40 mouse cellular contexts compared by ENCODE assay signal in genomic region chr10:24040120-24040869, GRCm38 (mm10). TPM values are rescaled to one million over a fixed set of nuclear protein-coding genes. Genes with fewer than 3 reads are reported as not detected.
DNase-seq lines count a peak whose midpoint lies in the region; ATAC-seq and TF ChIP-seq lines count a peak whose summit lies in the region.
"Had no signal": no experiment of that assay in that cellular context is flagged by ENCODE, and none has a peak within 500 bp of the region (broad histone marks: within the 10 kb centered on the region; RNA-seq: fewer than 3 reads in every experiment).

No protein-coding gene starts in this region.

- no peaks in the 10 kb centered on the region for H3K9me3 ChIP-seq in liver, embryonic 13.5 days (replicated peaks)
- H3K9me3 ChIP-seq: embryonic facial prominence, embryonic 13.5 days; forebrain, embryonic 12.5 days; hindbrain, embryonic 10.5 days; kidney, embryonic 15.5 days; lung, embryonic 15.5 days; neural tube, embryonic 13.5 days; stomach, embryonic 15.5 days had no signal

- no peaks in the 10 kb centered on the region for H3K36me3 ChIP-seq in liver, embryonic 13.5 days
- H3K36me3 ChIP-seq: embryonic facial prominence, embryonic 13.5 days; forebrain, embryonic 12.5 days; hindbrain, embryonic 10.5 days; kidney, embryonic 15.5 days; lung, embryonic 15.5 days; neural tube, embryonic 13.5 days; stomach, embryonic 15.5 days had no signal

- DNase-seq in ZHBTc4 (ENCODE audit: low read depth, low spot score), result peak; percentile 24
- DNase-seq in c-Kit-positive CD71-positive TER-119-positive erythroid progenitor cells, embryonic 14.5 days (ENCODE audit: low spot score), result peak; percentile 34
- peak; percentile 14 for DNase-seq in liver, embryonic 13.5 days
- no peak for DNase-seq in Muller cell, postnatal 12 days (ENCODE audit: inconsistent ontology term)
- DNase-seq in left cerebral cortex, adult 2 months (ENCODE audit: extremely low spot score in 1 of 2, low spot score in 2 of 2), result no peak
- no peak for DNase-seq in kidney, postnatal 10 days
- DNase-seq: adrenal gland, adult 8-10 months; B cell, adult 2 months; cerebellum, adult 11-12 months; cerebellum, adult 9-11 months; gastrocnemius, postnatal 10 days; heart, postnatal 14 days; kidney, adult 18-20 months; kidney, postnatal 36 days; left cerebral cortex, postnatal 4 days; retina, postnatal 1 day; right cerebral cortex, postnatal 14 days; thymus, postnatal 14 days had no signal

- ATAC-seq in liver, embryonic 13.5 days (ENCODE audit: low read depth), result peak; percentile 90
- ATAC-seq in megakaryocyte, adult 5-6 weeks (ENCODE audit: poor library complexity, severe bottlenecking), result peak; percentile 30; the same call in 1 of the 2 replicates
- ATAC-seq: hindbrain, embryonic 16.5 days; midbrain, embryonic 16.5 days had no signal

- no peak overlapping the region for H3K4me3 ChIP-seq in liver, embryonic 13.5 days (replicated peaks)
- H3K4me3 ChIP-seq in left cerebral cortex, adult 2 months, result no peak overlapping the region
- H3K4me3 ChIP-seq: embryonic facial prominence, embryonic 13.5 days; erythroblast, embryonic 14.5 days; forebrain, embryonic 12.5 days; hindbrain, embryonic 10.5 days; kidney, embryonic 15.5 days; layer of hippocampus, adult 2 months; lung, embryonic 15.5 days; myocyte; neural tube, embryonic 13.5 days; stomach, embryonic 15.5 days had no signal

- peak overlapping the region; percentile 73 for H3K27ac ChIP-seq in liver, embryonic 13.5 days
- no peak overlapping the region for H3K27ac ChIP-seq in left cerebral cortex, adult 2 months
- H3K27ac ChIP-seq: embryonic facial prominence, embryonic 13.5 days; forebrain, embryonic 12.5 days; hindbrain, embryonic 10.5 days; kidney, embryonic 15.5 days; layer of hippocampus, adult 2 months; lung, embryonic 15.5 days; neural tube, embryonic 13.5 days; stomach, embryonic 15.5 days had no signal

- WGBS in liver, embryonic 13.5 days (ENCODE audit: insufficient replicate concordance), result 27% methylated on average over 2 of the region's 2 CpGs

- H3K4me1 ChIP-seq in liver, embryonic 13.5 days (replicated peaks), result peaks cover 22% of the 10 kb centered on the region
- H3K4me1 ChIP-seq: embryonic facial prominence, embryonic 13.5 days; forebrain, embryonic 12.5 days; hindbrain, embryonic 10.5 days; kidney, embryonic 15.5 days; lung, embryonic 15.5 days; neural tube, embryonic 13.5 days; stomach, embryonic 15.5 days had no signal

- H3K27me3 ChIP-seq in liver, embryonic 13.5 days, result no peaks in the 10 kb centered on the region
- H3K27me3 ChIP-seq: embryonic facial prominence, embryonic 13.5 days; forebrain, embryonic 12.5 days; kidney, embryonic 15.5 days; lung, embryonic 15.5 days; neural tube, embryonic 13.5 days; stomach, embryonic 15.5 days had no signal

- H3K4me2 ChIP-seq in liver, embryonic 13.5 days, result peak overlapping the region; percentile 14; the same call in 1 of the 2 replicates
- H3K4me2 ChIP-seq: embryonic facial prominence, embryonic 13.5 days; forebrain, embryonic 12.5 days; kidney, embryonic 15.5 days; lung, embryonic 15.5 days; neural tube, embryonic 13.5 days; stomach, embryonic 15.5 days had no signal

- intact Hi-C loops in left cerebral cortex, adult 2 months (cut with DNase I), result no loop called here

- no peak overlapping the region for H3K9ac ChIP-seq in liver, embryonic 13.5 days
- H3K9ac ChIP-seq: embryonic facial prominence, embryonic 13.5 days; forebrain, embryonic 12.5 days; kidney, embryonic 15.5 days; lung, embryonic 15.5 days; neural tube, embryonic 13.5 days; stomach, embryonic 15.5 days had no signal

- TF ChIP-seq CTCF in left cerebral cortex, adult 2 months (IDR thresholded peaks at IDR 0.05), result no peak

RNA-seq across cellular contexts. Expression of gene Taar7e, which starts 2.9 kb away (rescaled TPM):
- not detected in 2 replicates for polyA plus RNA-seq in liver, embryonic 13.5 days (2015; fragmentation: Nextera tagmentation; extraction: Ambion mirVana)
- not detected in 2 replicates for total RNA-seq in megakaryocyte, adult 5-6 weeks (2015)
- total RNA-seq in megakaryocyte, adult 5-6 weeks (2017), result not detected in 2 replicates
- total RNA-seq in left cerebral cortex, adult 2 months (2021), result not detected
- total RNA-seq: adrenal gland, adult 8-10 months; adrenal gland, postnatal 4 days; gastrocnemius, postnatal 10 days; heart, postnatal 14 days; layer of hippocampus, adult 2 months; layer of hippocampus, postnatal 14 days; left cerebral cortex, adult 8-10 months; left cerebral cortex, postnatal 4 days had no signal
- polyA plus RNA-seq: embryonic facial prominence, embryonic 13.5 days; erythroblast, embryonic 14.5 days; forebrain, embryonic 12.5 days; gonadal fat pad, adult 2 months; heart, embryonic 14.5 days; hindbrain, embryonic 10.5 days; hindbrain, embryonic 16.5 days; intestine, embryonic 14.5 days; kidney, embryonic 15.5 days; limb, embryonic 14.5 days; lung, embryonic 15.5 days; midbrain, embryonic 16.5 days; myocyte; neural tube, embryonic 13.5 days; small intestine, adult 2 months; stomach, embryonic 15.5 days; urinary bladder, adult 2 months had no signal

RNA-seq across cellular contexts. Expression of gene Taar7f, which starts 9.0 kb away (rescaled TPM):
- not detected in 2 replicates for polyA plus RNA-seq in liver, embryonic 13.5 days (2015; fragmentation: Nextera tagmentation; extraction: Ambion mirVana)
- total RNA-seq in megakaryocyte, adult 5-6 weeks (2015), result not detected in 2 replicates
- total RNA-seq in megakaryocyte, adult 5-6 weeks (2017), result not detected in 2 replicates
- not detected for total RNA-seq in left cerebral cortex, adult 2 months (2021)
- total RNA-seq: adrenal gland, adult 8-10 months; adrenal gland, postnatal 4 days; gastrocnemius, postnatal 10 days; heart, postnatal 14 days; layer of hippocampus, adult 2 months; layer of hippocampus, postnatal 14 days; left cerebral cortex, adult 8-10 months; left cerebral cortex, postnatal 4 days had no signal
- polyA plus RNA-seq: embryonic facial prominence, embryonic 13.5 days; erythroblast, embryonic 14.5 days; forebrain, embryonic 12.5 days; gonadal fat pad, adult 2 months; heart, embryonic 14.5 days; hindbrain, embryonic 10.5 days; hindbrain, embryonic 16.5 days; intestine, embryonic 14.5 days; kidney, embryonic 15.5 days; limb, embryonic 14.5 days; lung, embryonic 15.5 days; midbrain, embryonic 16.5 days; myocyte; neural tube, embryonic 13.5 days; small intestine, adult 2 months; stomach, embryonic 15.5 days; urinary bladder, adult 2 months had no signal

RNA-seq across cellular contexts. Expression of gene Taar7d, which starts 13.3 kb away (rescaled TPM):
- polyA plus RNA-seq in liver, embryonic 13.5 days (2015; fragmentation: Nextera tagmentation; extraction: Ambion mirVana), result not detected in 2 replicates
- total RNA-seq in megakaryocyte, adult 5-6 weeks (2015), result not detected in 2 replicates
- not detected in 2 replicates for total RNA-seq in megakaryocyte, adult 5-6 weeks (2017)
- total RNA-seq in left cerebral cortex, adult 2 months (2021), result not detected
- total RNA-seq: adrenal gland, adult 8-10 months; adrenal gland, postnatal 4 days; gastrocnemius, postnatal 10 days; heart, postnatal 14 days; layer of hippocampus, adult 2 months; layer of hippocampus, postnatal 14 days; left cerebral cortex, adult 8-10 months; left cerebral cortex, postnatal 4 days had no signal
- polyA plus RNA-seq: embryonic facial prominence, embryonic 13.5 days; erythroblast, embryonic 14.5 days; forebrain, embryonic 12.5 days; gonadal fat pad, adult 2 months; heart, embryonic 14.5 days; hindbrain, embryonic 10.5 days; hindbrain, embryonic 16.5 days; intestine, embryonic 14.5 days; kidney, embryonic 15.5 days; limb, embryonic 14.5 days; lung, embryonic 15.5 days; midbrain, embryonic 16.5 days; myocyte; neural tube, embryonic 13.5 days; small intestine, adult 2 months; stomach, embryonic 15.5 days; urinary bladder, adult 2 months had no signal

RNA-seq across cellular contexts. Expression of gene Taar8a, which starts 36.0 kb away (rescaled TPM):
- polyA plus RNA-seq in liver, embryonic 13.5 days (2015; fragmentation: Nextera tagmentation; extraction: Ambion mirVana), result not detected in 2 replicates
- not detected in 2 replicates for total RNA-seq in megakaryocyte, adult 5-6 weeks (2015)
- total RNA-seq in megakaryocyte, adult 5-6 weeks (2017), result not detected in 2 replicates
- total RNA-seq in left cerebral cortex, adult 2 months (2021), result not detected
- total RNA-seq: adrenal gland, adult 8-10 months; gastrocnemius, postnatal 10 days; heart, postnatal 14 days; layer of hippocampus, adult 2 months; layer of hippocampus, postnatal 14 days; left cerebral cortex, adult 8-10 months; left cerebral cortex, postnatal 4 days had no signal
- polyA plus RNA-seq: embryonic facial prominence, embryonic 13.5 days; erythroblast, embryonic 14.5 days; forebrain, embryonic 12.5 days; gonadal fat pad, adult 2 months; heart, embryonic 14.5 days; hindbrain, embryonic 10.5 days; hindbrain, embryonic 16.5 days; intestine, embryonic 14.5 days; kidney, embryonic 15.5 days; limb, embryonic 14.5 days; lung, embryonic 15.5 days; midbrain, embryonic 16.5 days; myocyte; neural tube, embryonic 13.5 days; small intestine, adult 2 months; stomach, embryonic 15.5 days; urinary bladder, adult 2 months had no signal

RNA-seq across cellular contexts. Expression of gene Taar7b, which starts 40.6 kb away (rescaled TPM):
- polyA plus RNA-seq in liver, embryonic 13.5 days (2015; fragmentation: Nextera tagmentation; extraction: Ambion mirVana), result not detected in 2 replicates
- total RNA-seq in megakaryocyte, adult 5-6 weeks (2015), result not detected in 2 replicates
- not detected in 2 replicates for total RNA-seq in megakaryocyte, adult 5-6 weeks (2017)
- not detected for total RNA-seq in left cerebral cortex, adult 2 months (2021)
- total RNA-seq: adrenal gland, adult 8-10 months; adrenal gland, postnatal 4 days; gastrocnemius, postnatal 10 days; heart, postnatal 14 days; layer of hippocampus, adult 2 months; layer of hippocampus, postnatal 14 days; left cerebral cortex, adult 8-10 months; left cerebral cortex, postnatal 4 days had no signal
- polyA plus RNA-seq: embryonic facial prominence, embryonic 13.5 days; erythroblast, embryonic 14.5 days; forebrain, embryonic 12.5 days; gonadal fat pad, adult 2 months; heart, embryonic 14.5 days; hindbrain, embryonic 10.5 days; hindbrain, embryonic 16.5 days; intestine, embryonic 14.5 days; kidney, embryonic 15.5 days; limb, embryonic 14.5 days; lung, embryonic 15.5 days; midbrain, embryonic 16.5 days; myocyte; neural tube, embryonic 13.5 days; small intestine, adult 2 months; stomach, embryonic 15.5 days; urinary bladder, adult 2 months had no signal

Comparison
In these comparisons a context has a peak if more than half of its experiments do, and no peak if none do; other contexts are left out.
1. DNase-seq: peak in ZHBTc4 (single experiment), c-Kit-positive CD71-positive TER-119-positive erythroid progenitor cells, embryonic 14.5 days (single experiment) and liver, embryonic 13.5 days (single experiment); none in Muller cell, postnatal 12 days (single experiment), left cerebral cortex, adult 2 months (0 of 2) and kidney, postnatal 10 days (single experiment).